Mouse (Mus musculus): ENCODE measurements around the gene Pla2g4a. TPM values are rescaled to one million over a fixed set of nuclear protein-coding genes. Genes with fewer than 3 reads are reported as not detected.

Gene Pla2g4a
- total RNA-seq, 1 experiment from 2014 or later: 7.4 TPM

- no peak for DNase-seq
Measured at GRCm38 (mm10) chr1:149854867-149855266, 106.2 kb downstream of the Pla2g4a start.

GRCm38 (mm10) chr1:149846655-149847054, 114.4 kb downstream of the Pla2g4a start:
- no peak for DNase-seq

- DNase-seq: no peak
Measured at GRCm38 (mm10) chr1:149841845-149842244, 119.2 kb downstream of the Pla2g4a start.

- no peak for DNase-seq
Measured at GRCm38 (mm10) chr1:149840961-149841416, 120.1 kb downstream of the Pla2g4a start.

GRCm38 (mm10) chr1:149840312-149840930, 120.7 kb downstream of the Pla2g4a start:
- no peak for DNase-seq

GRCm38 (mm10) chr1:149836496-149836895, 124.6 kb downstream of the Pla2g4a start:
- no peak for DNase-seq

- DNase-seq: no peak
Measured at GRCm38 (mm10) chr1:149833876-149834275, 127.2 kb downstream of the Pla2g4a start.

GRCm38 (mm10) chr1:149832952-149833351, 128.1 kb downstream of the Pla2g4a start:
- no peak for DNase-seq

GRCm38 (mm10) chr1:149832514-149832913, 128.6 kb downstream of the Pla2g4a start:
- no peak for DNase-seq

GRCm38 (mm10) chr1:149831100-149831499, 130.0 kb downstream of the Pla2g4a start:
- no peak for DNase-seq

- no peak for DNase-seq
Measured at GRCm38 (mm10) chr1:149813616-149814345, 147.3 kb downstream of the Pla2g4a start.

GRCm38 (mm10) chr1:149809527-149809926, 151.6 kb downstream of the Pla2g4a start:
- no peak for DNase-seq

Other genes starting within 250 kb of the Pla2g4a start
- 0.30 and 2.3 TPM in 2 replicates for gene Ptgs2, start 138.7 kb upstream of the Pla2g4a start, total RNA-seq (2021)

Data from adrenal gland, postnatal 14 days (tissue).